Mouse (Mus musculus) ES-Bruce4 (cell line): ENCODE data around the gene Camk2d.

Experiments used
- CTCF ChIP-seq: IDR thresholded peaks from one replicate; pipeline ENCODE4 v1.8.1; 2011; ENCODE audit warnings: low read depth, low read length
- EP300 ChIP-seq: IDR thresholded peaks from 2 replicates; pipeline ENCODE4 v1.6.1; 2011; ENCODE audit warnings: low read depth, low read length; ENCODE audit not compliant: insufficient read depth
- POLR2A ChIP-seq: IDR thresholded peaks from one replicate; pipeline ENCODE4 v1.8.1; 2011; ENCODE audit warnings: low read length; ENCODE audit not compliant: insufficient read depth

GRCm38 (mm10) chr3:126878233-126878632 lies 282.1 kb downstream of the Camk2d start:
- TF ChIP-seq CTCF (no peak), EP300 (no peak), POLR2A (no peak)
